Mouse (Mus musculus): ENCODE data around the gene Sema3g.

DNA sequence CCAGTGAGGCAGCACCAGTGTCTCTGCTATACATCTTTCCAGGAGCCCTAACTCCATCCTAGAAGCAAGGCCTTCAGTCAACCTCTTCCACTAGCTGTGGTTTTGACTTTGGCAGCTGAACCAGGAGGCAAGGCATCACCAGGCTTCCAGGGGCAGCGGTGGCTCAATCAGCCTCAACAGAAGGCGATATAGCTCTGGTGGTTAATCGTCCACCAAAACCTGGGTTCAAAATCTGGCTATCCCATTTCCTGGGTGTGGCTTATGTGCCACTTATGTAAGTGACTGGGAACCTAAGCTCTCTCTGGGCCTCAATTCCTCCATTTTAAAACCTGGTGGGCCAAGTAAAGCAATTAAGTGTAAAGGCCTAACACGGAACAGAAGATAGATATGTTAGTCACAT lies 12.8 kb upstream of the Sema3g start:
- TF ChIP-seq CTCF (IDR thresholded peaks at IDR 0.05; ENCODE audit: low read depth, low read length) (no peak), GATA1 (IDR thresholded peaks at IDR 0.05; ENCODE audit: borderline replicate concordance, low read length) (no peak), TAL1 (conservative IDR thresholded peaks at IDR 0.05; ENCODE audit: low read depth, low read length) (no peak), GATA2 (IDR thresholded peaks at IDR 0.05; ENCODE audit: borderline replicate concordance, low read depth, low read length) (no peak), POLR2AphosphoS5 (IDR thresholded peaks at IDR 0.05; ENCODE audit: insufficient replicate concordance, low read depth, low read length) (no peak)

Measured in G1E (cell line).